Mouse (Mus musculus) left cerebral cortex, adult 8-10 months (tissue): ENCODE measurements around the gene Aprt. TPM values are rescaled to one million over a fixed set of nuclear protein-coding genes. Genes with fewer than 3 reads are reported as not detected.

ENCODE experiments used
- DNase-seq, 2 experiments: peaks; one replicate each; pipeline ENCODE4 v3.0.0; 2022; ENCODE audit warnings: low spot score in 2 of 2
- total RNA-seq, 4 experiments: library from RNA; stranded (reverse); gene quantifications; 2 replicates each; pipeline ENCODE4 v1.2.4; 2022

Gene Aprt
- total RNA-seq, 4 experiments from 2014 or later: 52.8 to 60.2 (median 57.6) TPM

GRCm38 (mm10) chr8:122564363-122565352, 12.1 kb downstream of the Aprt start:
- no peak for DNase-seq

- DNase-seq: no peak
Observed at GRCm38 (mm10) chr8:122561199-122561598, 15.5 kb downstream of the Aprt start.

- DNase-seq: no peak
Observed at GRCm38 (mm10) chr8:122558671-122559349, 17.9 kb downstream of the Aprt start.

- no peak for DNase-seq
Observed at GRCm38 (mm10) chr8:122557248-122558038, 19.3 kb downstream of the Aprt start.

- DNase-seq: no peak
Observed at GRCm38 (mm10) chr8:122556030-122557009, 20.4 kb downstream of the Aprt start.

GRCm38 (mm10) chr8:122554786-122555185, 21.9 kb downstream of the Aprt start:
- peak in 1 of 2 experiments; percentile 75 for DNase-seq

- DNase-seq: peak in 1 of 2 experiments; percentile 65
Observed at GRCm38 (mm10) chr8:122551265-122552051, 25.3 kb downstream of the Aprt start, which contains the start of gene Piezo1. Gene Piezo1 (minus strand): TSS chr8:122551329.

- no peak for DNase-seq
Observed at GRCm38 (mm10) chr8:122550995-122551264, 25.8 kb downstream of the Aprt start.

- DNase-seq: no peak
Observed at GRCm38 (mm10) chr8:122550234-122550994, 26.3 kb downstream of the Aprt start.

GRCm38 (mm10) chr8:122548891-122549439, 27.7 kb downstream of the Aprt start:
- DNase-seq: no peak

- DNase-seq: no peak
Observed at GRCm38 (mm10) chr8:122548331-122548730, 28.4 kb downstream of the Aprt start.

- DNase-seq: no peak
Observed at GRCm38 (mm10) chr8:122547815-122548214, 28.9 kb downstream of the Aprt start.

- no peak for DNase-seq
Observed at GRCm38 (mm10) chr8:122546811-122547453, 29.8 kb downstream of the Aprt start.

GRCm38 (mm10) chr8:122546066-122546755, 30.5 kb downstream of the Aprt start:
- no peak for DNase-seq

- DNase-seq: no peak
Observed at GRCm38 (mm10) chr8:122544138-122544537, 32.6 kb downstream of the Aprt start.

- no peak for DNase-seq
Observed at GRCm38 (mm10) chr8:122538310-122539076, 38.2 kb downstream of the Aprt start.

- DNase-seq: no peak
Observed at GRCm38 (mm10) chr8:122537812-122538211, 38.9 kb downstream of the Aprt start.
